Mouse (Mus musculus): Measurements from ENCODE around the gene Setd5. TPM values are rescaled to one million over a fixed set of nuclear protein-coding genes. Genes with fewer than 3 reads are reported as not detected.
A peak's percentile ranks its signal among the peaks of the same experiment; 100 is the strongest.

Gene Setd5
- polyA plus RNA-seq, 1 experiment from 2014 or later, result 45.4 TPM

DNA sequence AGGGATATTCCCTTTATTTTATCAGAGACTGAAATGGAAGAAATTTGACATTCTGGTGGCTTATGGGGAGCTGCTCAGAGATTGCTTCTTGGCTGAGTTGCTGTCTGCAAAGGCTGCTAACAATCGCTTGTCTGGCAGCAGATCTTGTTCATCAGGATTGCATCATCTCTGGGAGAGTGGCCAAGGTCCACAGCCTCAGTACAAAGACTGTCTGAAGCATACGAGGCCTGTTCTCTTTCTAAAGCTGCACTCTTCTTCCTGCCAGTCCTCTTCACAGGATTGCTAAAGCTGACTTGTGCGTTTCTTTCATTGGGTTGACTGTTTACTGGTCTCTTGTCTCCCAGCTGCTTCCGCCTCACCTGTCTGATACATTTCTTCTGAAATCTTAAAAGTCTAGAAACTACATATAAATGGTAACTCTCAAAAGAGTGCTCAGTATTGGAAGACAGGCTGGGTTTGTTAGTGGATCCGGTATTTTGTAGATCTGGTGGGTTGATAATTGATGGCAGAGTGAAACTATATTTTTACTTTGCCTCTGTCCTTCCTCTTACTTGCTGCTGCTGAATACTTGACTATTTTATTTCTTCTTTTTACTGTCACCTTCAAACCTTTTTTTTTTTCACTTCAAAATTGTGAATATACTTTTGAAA is 22.6 kb downstream of the Setd5 start:
- WGBS, result 34% methylated on average over 5 of the region's 5 CpGs
- H3K4me3 ChIP-seq (ENCODE audit: low read length), result no peak overlapping the region
- H3K27me3 ChIP-seq (replicated peaks; ENCODE audit: control insufficient read depth, insufficient read depth, low read length), result no peaks in the 10 kb centered on the region
- no peak overlapping the region for H3K9ac ChIP-seq (ENCODE audit: low read depth, low read length)
- H3K4me2 ChIP-seq (ENCODE audit: low read length), result peak overlapping the region; percentile 27; the same call in 1 of the 2 replicates
- peak overlapping the region; percentile 49 for H3K27ac ChIP-seq (ENCODE audit: low read depth, low read length)
- H3K4me1 ChIP-seq (ENCODE audit: control insufficient read depth, insufficient read depth, low read depth, low read length), result peaks cover 2% of the 10 kb centered on the region
- no peaks in the 10 kb centered on the region for H3K9me3 ChIP-seq (ENCODE audit: control insufficient read depth, low read length)
- no peaks in the 10 kb centered on the region for H3K36me3 ChIP-seq (ENCODE audit: control insufficient read depth, insufficient read depth, low read length)
- peak; percentile 95 for ATAC-seq

DNA sequence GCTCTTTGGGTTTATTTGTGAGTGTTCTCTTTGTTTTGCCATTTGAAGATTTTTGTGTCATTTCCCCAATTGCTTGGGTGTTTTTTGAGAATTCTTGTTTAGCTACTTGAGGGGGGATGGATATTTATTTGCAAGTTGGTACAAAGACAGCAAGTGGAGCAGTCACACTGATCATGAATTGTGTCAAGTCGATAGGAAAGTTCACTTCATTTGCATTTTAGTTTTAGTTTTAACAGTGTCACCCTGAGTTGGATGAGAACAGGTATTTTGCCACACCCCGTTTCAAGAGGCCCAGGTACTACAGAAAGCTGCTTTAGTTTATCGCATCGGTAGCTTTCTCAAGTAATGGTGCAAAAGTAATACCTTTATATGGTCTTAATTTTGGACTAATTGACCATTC is 25.4 kb downstream of the Setd5 start:
- WGBS, result 78% methylated on average over 4 of the region's 4 CpGs
- ATAC-seq, result no peak
- Histone ChIP-seq H3K36me3 (ENCODE audit: control insufficient read depth, insufficient read depth, low read length) (no peaks in the 10 kb centered on the region), H3K27me3 (replicated peaks; ENCODE audit: control insufficient read depth, insufficient read depth, low read length) (no peaks in the 10 kb centered on the region), H3K4me3 (ENCODE audit: low read length) (no peak overlapping the region), H3K4me2 (ENCODE audit: low read length) (no peak overlapping the region), H3K27ac (ENCODE audit: low read depth, low read length) (no peak overlapping the region), H3K9me3 (ENCODE audit: control insufficient read depth, low read length) (no peaks in the 10 kb centered on the region), H3K9ac (ENCODE audit: low read depth, low read length) (no peak overlapping the region), H3K4me1 (ENCODE audit: control insufficient read depth, insufficient read depth, low read depth, low read length) (peaks cover 2% of the 10 kb centered on the region)

DNA sequence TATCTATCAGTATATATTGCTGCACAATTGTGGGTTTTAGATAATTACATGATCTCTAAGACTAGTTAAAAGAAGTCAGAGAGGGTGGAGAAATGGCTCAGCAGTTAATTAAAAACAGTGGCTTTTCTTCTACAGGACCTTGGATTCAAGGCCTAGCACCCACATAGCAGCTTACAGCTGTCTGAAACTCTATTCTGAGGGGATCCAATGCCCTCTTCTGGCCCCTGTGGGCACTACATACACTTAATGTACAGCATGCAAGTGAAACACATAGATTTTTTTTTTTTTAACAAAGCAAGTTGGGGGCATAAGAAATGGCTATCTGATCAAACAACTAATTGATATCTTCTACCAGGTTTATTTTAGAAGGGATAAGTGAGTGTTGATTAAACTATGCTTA is 26.6 kb downstream of the Setd5 start:
- ATAC-seq, result no peak
- no peak overlapping the region for H3K9ac ChIP-seq (ENCODE audit: low read depth, low read length)
- H3K27me3 ChIP-seq (replicated peaks; ENCODE audit: control insufficient read depth, insufficient read depth, low read length), result no peaks in the 10 kb centered on the region
- no peaks in the 10 kb centered on the region for H3K36me3 ChIP-seq (ENCODE audit: control insufficient read depth, insufficient read depth, low read length)
- H3K4me2 ChIP-seq (ENCODE audit: low read length), result no peak overlapping the region
- H3K4me1 ChIP-seq (ENCODE audit: control insufficient read depth, insufficient read depth, low read depth, low read length), result peaks cover 2% of the 10 kb centered on the region
- H3K4me3 ChIP-seq (ENCODE audit: low read length), result no peak overlapping the region
- H3K27ac ChIP-seq (ENCODE audit: low read depth, low read length), result no peak overlapping the region
- H3K9me3 ChIP-seq (ENCODE audit: control insufficient read depth, low read length), result no peaks in the 10 kb centered on the region

DNA sequence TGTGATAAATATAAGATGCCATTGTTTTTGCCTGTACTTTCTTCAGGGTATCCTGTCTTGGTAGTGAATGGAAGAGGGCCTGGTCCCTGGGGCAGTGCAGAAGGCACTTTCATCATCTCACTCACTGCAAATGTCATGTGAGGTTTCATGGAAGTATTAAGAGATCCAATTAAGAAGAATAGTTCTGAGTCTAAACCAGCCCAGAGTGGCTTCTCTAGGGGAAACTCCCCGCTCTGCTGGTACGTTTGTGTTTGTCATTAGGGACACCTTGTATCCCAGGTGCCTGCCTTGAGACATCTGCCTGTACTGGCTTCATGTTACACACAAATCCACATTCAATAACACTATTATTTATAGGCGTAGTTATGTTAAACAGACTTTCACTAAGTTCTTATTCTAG is 32.2 kb downstream of the Setd5 start:
- Histone ChIP-seq H3K4me2 (ENCODE audit: low read length) (no peak overlapping the region), H3K36me3 (ENCODE audit: control insufficient read depth, insufficient read depth, low read length) (peaks cover 18% of the 10 kb centered on the region), H3K27ac (ENCODE audit: low read depth, low read length) (no peak overlapping the region), H3K27me3 (replicated peaks; ENCODE audit: control insufficient read depth, insufficient read depth, low read length) (no peaks in the 10 kb centered on the region), H3K9ac (ENCODE audit: low read depth, low read length) (no peak overlapping the region), H3K4me3 (ENCODE audit: low read length) (no peak overlapping the region), H3K4me1 (ENCODE audit: control insufficient read depth, insufficient read depth, low read depth, low read length) (no peaks in the 10 kb centered on the region), H3K9me3 (ENCODE audit: control insufficient read depth, low read length) (no peaks in the 10 kb centered on the region)
- ATAC-seq, result no peak
- 86% methylated on average over 3 of the region's 3 CpGs for WGBS

DNA sequence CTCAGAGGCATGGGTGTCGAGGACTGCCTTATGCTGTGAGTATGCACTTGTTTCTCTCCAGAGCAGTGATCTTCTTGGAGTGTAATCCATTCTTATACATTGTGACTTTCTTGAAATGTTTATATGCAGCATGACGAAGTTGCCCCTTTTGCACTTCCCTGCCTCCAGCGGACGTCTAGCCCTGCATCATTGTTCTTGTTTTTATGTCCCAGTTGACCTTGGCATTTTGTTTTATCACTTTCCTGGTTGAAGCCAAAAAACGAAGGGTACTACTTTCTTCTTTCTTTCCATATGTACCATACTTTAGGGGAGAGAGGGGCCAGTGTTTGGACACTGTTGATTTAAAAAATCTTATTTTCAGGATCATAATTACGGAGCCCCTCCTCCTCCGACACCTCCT is 32.8 kb downstream of the Setd5 start:
- ATAC-seq, result no peak
- no peak overlapping the region for H3K27ac ChIP-seq (ENCODE audit: low read depth, low read length)
- no peaks in the 10 kb centered on the region for H3K4me1 ChIP-seq (ENCODE audit: control insufficient read depth, insufficient read depth, low read depth, low read length)
- no peak overlapping the region for H3K4me3 ChIP-seq (ENCODE audit: low read length)
- 93% methylated on average over 7 of the region's 7 CpGs for WGBS
- H3K27me3 ChIP-seq (replicated peaks; ENCODE audit: control insufficient read depth, insufficient read depth, low read length), result no peaks in the 10 kb centered on the region
- no peak overlapping the region for H3K4me2 ChIP-seq (ENCODE audit: low read length)
- H3K9ac ChIP-seq (ENCODE audit: low read depth, low read length), result no peak overlapping the region
- H3K9me3 ChIP-seq (ENCODE audit: control insufficient read depth, low read length), result no peaks in the 10 kb centered on the region
- H3K36me3 ChIP-seq (ENCODE audit: control insufficient read depth, insufficient read depth, low read length), result peaks cover 22% of the 10 kb centered on the region

DNA sequence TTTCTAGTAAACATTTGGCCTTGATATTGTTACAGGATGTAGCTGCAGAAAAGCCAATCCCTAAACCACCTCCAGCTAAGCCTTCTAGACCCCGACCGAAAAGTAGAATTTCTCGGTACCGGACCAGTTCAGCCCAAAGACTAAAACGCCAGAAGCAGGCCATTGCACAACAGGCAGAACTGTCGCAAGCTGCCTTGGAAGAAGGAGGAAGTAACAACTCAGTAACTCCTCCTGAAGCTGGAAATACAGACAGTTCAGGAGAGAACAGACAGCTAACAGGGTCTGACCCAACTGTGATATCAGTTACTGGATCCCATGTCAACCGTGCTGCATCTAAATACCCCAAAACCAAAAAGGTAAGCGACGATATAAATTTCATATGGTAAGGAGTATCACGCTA is 43.6 kb downstream of the Setd5 start:
- Histone ChIP-seq H3K4me1 (ENCODE audit: control insufficient read depth, insufficient read depth, low read depth, low read length) (no peaks in the 10 kb centered on the region), H3K9ac (ENCODE audit: low read depth, low read length) (no peak overlapping the region), H3K4me3 (ENCODE audit: low read length) (no peak overlapping the region), H3K27me3 (replicated peaks; ENCODE audit: control insufficient read depth, insufficient read depth, low read length) (no peaks in the 10 kb centered on the region), H3K9me3 (ENCODE audit: control insufficient read depth, low read length) (no peaks in the 10 kb centered on the region), H3K27ac (ENCODE audit: low read depth, low read length) (no peak overlapping the region), H3K4me2 (ENCODE audit: low read length) (no peak overlapping the region), H3K36me3 (ENCODE audit: control insufficient read depth, insufficient read depth, low read length) (peaks cover 35% of the 10 kb centered on the region)
- ATAC-seq, result no peak
- WGBS, result 94% methylated on average over 10 of the region's 10 CpGs

DNA sequence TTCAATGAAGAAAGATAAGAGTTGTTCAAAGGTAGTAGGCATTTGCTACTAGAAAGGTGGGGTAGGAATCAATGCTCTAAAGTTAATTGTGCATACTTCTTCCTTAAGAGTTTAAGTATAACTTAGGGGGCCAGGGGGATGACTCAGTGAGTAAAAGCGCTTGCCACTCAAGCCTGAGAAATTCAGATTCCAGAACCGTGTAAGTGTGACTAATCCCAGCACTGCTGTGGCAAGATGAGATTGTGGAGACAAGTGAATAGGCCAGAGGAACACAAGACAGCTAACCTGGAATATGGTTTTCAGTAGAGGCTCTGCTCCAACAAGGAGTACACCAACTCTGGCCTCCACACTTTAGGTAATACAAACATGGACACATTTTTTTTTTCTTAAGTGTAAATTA is 56.2 kb downstream of the Setd5 start:
- H3K4me1 ChIP-seq (ENCODE audit: control insufficient read depth, insufficient read depth, low read depth, low read length), result no peaks in the 10 kb centered on the region
- H3K9ac ChIP-seq (ENCODE audit: low read depth, low read length), result no peak overlapping the region
- no peak for ATAC-seq
- no peak overlapping the region for H3K27ac ChIP-seq (ENCODE audit: low read depth, low read length)
- 83% methylated on average over 2 of the region's 2 CpGs for WGBS
- no peaks in the 10 kb centered on the region for H3K27me3 ChIP-seq (replicated peaks; ENCODE audit: control insufficient read depth, insufficient read depth, low read length)
- H3K9me3 ChIP-seq (ENCODE audit: control insufficient read depth, low read length), result no peaks in the 10 kb centered on the region
- no peak overlapping the region for H3K4me3 ChIP-seq (ENCODE audit: low read length)
- H3K4me2 ChIP-seq (ENCODE audit: low read length), result no peak overlapping the region
- H3K36me3 ChIP-seq (ENCODE audit: control insufficient read depth, insufficient read depth, low read length), result peaks cover 11% of the 10 kb centered on the region

DNA sequence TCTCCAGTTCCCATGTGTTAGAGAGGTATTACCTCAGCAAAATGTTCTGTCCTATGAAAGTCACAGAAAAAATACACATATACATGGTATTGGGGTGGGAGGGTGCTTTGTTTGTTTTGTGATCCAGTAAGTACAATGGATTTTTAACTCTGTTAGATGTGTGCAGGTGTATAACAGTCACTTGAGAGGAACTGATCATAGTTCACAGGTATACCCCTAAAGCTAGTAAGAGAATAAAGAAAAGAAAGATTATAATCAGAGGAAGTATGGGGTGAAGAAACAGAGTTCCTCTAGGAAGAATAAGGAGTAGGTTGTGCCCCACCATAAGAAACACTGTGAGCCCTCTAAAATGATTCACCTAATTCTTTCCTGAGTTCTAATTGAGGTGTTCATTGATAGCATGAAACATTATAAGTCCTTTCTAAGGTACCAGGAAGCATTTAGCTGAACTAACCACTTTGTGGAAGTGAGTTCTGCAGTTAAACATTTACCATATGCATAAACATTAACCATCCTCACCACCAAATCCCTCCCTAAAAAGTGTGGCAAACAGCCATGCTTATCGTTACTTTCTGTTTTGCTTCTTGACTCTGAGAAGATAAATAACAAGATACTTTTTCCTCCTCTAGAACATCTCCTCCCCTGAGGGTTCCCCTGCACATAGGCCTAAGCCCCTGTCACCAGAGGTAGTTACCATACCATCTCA is 64.4 kb downstream of the Setd5 start:
- no peak for ATAC-seq
- Histone ChIP-seq H3K36me3 (ENCODE audit: control insufficient read depth, insufficient read depth, low read length) (peaks cover 21% of the 10 kb centered on the region), H3K4me2 (ENCODE audit: low read length) (no peak overlapping the region), H3K27me3 (replicated peaks; ENCODE audit: control insufficient read depth, insufficient read depth, low read length) (no peaks in the 10 kb centered on the region), H3K4me3 (ENCODE audit: low read length) (no peak overlapping the region), H3K4me1 (ENCODE audit: control insufficient read depth, insufficient read depth, low read depth, low read length) (no peaks in the 10 kb centered on the region), H3K9me3 (ENCODE audit: control insufficient read depth, low read length) (no peaks in the 10 kb centered on the region), H3K9ac (ENCODE audit: low read depth, low read length) (no peak overlapping the region), H3K27ac (ENCODE audit: low read depth, low read length) (no peak overlapping the region)
- 83% methylated on average over 1 of the region's 1 CpGs for WGBS

DNA sequence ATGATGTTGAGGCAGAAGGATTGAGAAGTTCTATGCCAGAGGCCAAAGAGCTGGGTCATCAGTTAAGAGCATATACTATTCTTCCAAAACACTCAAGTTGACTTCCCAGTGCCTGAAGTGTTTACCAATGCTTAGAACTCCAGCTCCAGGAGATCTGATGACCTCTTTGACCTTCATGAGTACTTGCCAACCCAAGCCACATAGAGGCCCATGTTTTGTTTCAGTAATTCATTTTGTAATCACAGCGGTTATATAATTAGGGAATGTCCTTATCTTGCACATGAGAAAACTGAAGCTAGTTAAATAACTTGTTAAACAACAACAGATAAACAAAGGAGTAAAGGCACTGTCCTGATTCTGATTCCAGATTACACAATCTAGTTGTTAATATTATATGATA is 67.6 kb downstream of the Setd5 start:
- Histone ChIP-seq H3K9ac (ENCODE audit: low read depth, low read length) (no peak overlapping the region; the same call in 1 of the 2 replicates), H3K27me3 (replicated peaks; ENCODE audit: control insufficient read depth, insufficient read depth, low read length) (no peaks in the 10 kb centered on the region), H3K27ac (ENCODE audit: low read depth, low read length) (no peak overlapping the region), H3K4me2 (ENCODE audit: low read length) (no peak overlapping the region), H3K9me3 (ENCODE audit: control insufficient read depth, low read length) (no peaks in the 10 kb centered on the region), H3K36me3 (ENCODE audit: control insufficient read depth, insufficient read depth, low read length) (peaks cover 33% of the 10 kb centered on the region), H3K4me1 (ENCODE audit: control insufficient read depth, insufficient read depth, low read depth, low read length) (no peaks in the 10 kb centered on the region), H3K4me3 (ENCODE audit: low read length) (no peak overlapping the region)
- WGBS, result 100% methylated on average over 1 of the region's 1 CpGs
- no peak for ATAC-seq

Measured in hindbrain, embryonic 16.5 days (tissue).